Mouse (Mus musculus): ENCODE data around the gene Clic6.

DNA sequence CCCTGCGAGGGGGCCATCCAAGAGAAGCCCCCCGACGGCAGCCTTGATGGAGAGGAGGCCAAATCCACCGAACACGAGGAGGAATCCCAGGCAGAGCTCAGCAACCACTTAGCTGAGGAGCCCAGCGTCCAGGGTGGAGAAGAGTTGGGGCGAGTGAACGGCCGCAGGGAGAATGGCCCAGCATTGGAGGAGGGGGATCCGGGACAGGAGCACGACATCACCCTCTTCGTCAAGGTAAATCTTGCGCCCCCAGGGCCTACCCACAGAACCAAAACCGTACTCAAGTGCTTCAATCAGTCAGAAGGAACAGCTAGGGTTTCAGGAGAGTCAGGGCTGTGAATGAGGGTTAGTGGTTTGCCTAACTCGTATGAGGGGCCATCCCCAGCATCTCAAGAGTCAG is 13.8 kb downstream of the Clic6 start:
- TF ChIP-seq CTCF (IDR thresholded peaks at IDR 0.05; ENCODE audit: low read depth, low read length) (no peak), POLR2A (IDR thresholded peaks at IDR 0.05; ENCODE audit: borderline replicate concordance, low read depth, low read length) (no peak)

Data from bone marrow macrophage, adult 2 months (primary cell).